Mouse (Mus musculus): ENCODE data around the gene Olfr646.

Olfr646 gene

DNA sequence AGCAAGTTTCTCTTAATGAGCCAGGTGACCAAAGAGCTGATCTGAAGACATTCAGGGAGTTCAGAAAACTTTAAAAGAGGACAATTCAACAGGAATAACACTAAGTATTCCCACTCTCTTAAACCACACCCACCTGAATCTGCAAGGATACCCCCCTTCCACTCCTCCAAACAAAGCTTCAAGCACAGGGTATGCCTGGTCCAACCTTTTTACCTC lies at the start of gene Olfr646:
Gene Olfr646, plus strand, starts transcription at position 117 of the 216 bp plus-strand sequence.
- no peak for DNase-seq (ENCODE audit: low read depth, low spot score)
- no peaks in the 10 kb centered on the region for H3K27me3 ChIP-seq (ENCODE audit: control insufficient read depth, insufficient read depth, low read length, poor library complexity, severe bottlenecking)
- no peaks in the 10 kb centered on the region for H3K36me3 ChIP-seq (ENCODE audit: control insufficient read depth, insufficient read depth, low read length, poor library complexity, severe bottlenecking)

DNA sequence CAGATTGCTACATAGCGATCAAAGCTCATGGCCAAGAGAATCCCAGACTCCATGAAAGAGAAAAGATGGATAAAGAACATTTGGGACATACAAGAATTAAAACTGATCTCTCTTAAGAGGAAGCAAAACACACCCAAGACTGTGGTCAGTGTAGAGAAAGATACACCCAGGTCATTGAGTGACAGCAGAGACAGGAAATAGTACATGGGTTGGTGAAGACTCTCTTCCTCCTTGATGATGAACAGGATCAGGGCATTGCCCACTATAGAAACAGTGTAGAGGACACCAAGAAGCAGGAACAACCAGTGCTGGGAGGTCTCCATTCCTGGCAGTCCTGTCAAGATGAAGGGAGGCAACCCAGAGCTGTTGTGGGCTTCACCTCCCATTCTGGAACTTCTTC lies 45.5 kb upstream of the Olfr646 start:
- Histone ChIP-seq H3K36me3 (ENCODE audit: control insufficient read depth, insufficient read depth, low read length, poor library complexity, severe bottlenecking) (no peaks in the 10 kb centered on the region), H3K27me3 (ENCODE audit: control insufficient read depth, insufficient read depth, low read length, poor library complexity, severe bottlenecking) (no peaks in the 10 kb centered on the region)
- no peak for DNase-seq (ENCODE audit: low read depth, low spot score)

DNA sequence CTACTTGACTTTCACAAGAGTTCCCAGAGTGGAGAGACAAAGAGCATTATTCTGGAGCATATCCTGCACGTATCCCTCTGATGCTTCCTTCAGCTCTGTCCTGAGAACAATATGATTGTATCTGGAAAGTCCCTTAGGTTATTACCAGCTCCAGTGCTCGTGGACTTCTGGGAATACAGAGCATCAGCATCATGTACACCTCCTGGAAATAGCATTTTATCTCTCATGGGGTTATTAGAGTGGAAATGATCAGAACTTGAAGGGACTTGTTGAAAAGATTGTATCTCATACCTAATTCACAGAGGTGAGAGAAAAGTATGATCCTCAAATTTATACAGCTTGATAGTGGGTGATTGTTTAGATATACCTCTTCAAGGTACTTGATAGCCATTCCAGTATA lies 43.3 kb upstream of the Olfr646 start, which contains the start of gene 4930516K23Rik:
Gene 4930516K23Rik, minus strand, starts transcription at position 101 of the 400 bp plus-strand sequence.
- H3K36me3 ChIP-seq (ENCODE audit: control insufficient read depth, insufficient read depth, low read length, poor library complexity, severe bottlenecking) = no peaks in the 10 kb centered on the region
- DNase-seq (ENCODE audit: low read depth, low spot score) = no peak
- no peaks in the 10 kb centered on the region for H3K27me3 ChIP-seq (ENCODE audit: control insufficient read depth, insufficient read depth, low read length, poor library complexity, severe bottlenecking)

DNA sequence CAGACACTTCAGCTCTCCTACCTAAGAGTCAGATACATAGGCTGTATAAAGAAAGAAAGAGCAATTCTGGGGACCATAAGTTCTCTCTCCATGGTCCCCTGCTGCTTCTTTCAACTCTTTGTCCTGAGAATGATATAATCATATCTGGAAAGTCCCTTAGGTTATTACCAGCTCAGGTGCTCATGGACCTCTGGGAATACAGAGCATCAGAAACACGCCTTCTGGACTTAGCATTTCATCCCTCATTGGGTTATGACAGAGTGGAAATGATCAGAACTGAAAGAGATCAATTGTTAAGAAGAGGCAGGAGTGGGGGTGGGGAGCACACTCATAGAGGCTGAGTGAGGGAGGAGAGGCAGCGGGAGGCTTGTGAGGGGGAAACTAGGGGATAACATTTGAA lies 32.9 kb upstream of the Olfr646 start, which contains the start of gene Olfr644:
Gene Olfr644, minus strand, starts transcription at position 101 of the 400 bp plus-strand sequence.
- Histone ChIP-seq H3K36me3 (ENCODE audit: control insufficient read depth, insufficient read depth, low read length, poor library complexity, severe bottlenecking) (no peaks in the 10 kb centered on the region), H3K27me3 (ENCODE audit: control insufficient read depth, insufficient read depth, low read length, poor library complexity, severe bottlenecking) (no peaks in the 10 kb centered on the region)
- no peak for DNase-seq (ENCODE audit: low read depth, low spot score)

DNA sequence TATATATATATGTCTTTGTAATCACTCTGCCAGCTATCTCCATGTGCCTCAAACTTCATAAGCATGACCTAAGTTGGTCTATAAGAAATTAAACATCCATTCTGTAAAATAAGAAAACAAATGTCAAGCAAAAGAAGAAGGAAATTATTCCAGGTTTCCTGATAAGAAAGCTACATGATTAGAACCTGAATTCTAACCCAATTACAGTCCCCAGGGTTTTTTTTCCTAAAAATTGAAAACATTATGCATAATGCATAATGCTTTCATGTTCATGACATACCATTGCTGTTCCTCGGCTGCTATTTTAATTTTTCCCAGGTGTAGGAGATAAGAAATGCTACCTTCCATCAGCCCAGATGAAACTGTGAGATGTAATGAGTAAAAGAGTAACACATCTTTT lies 19.3 kb upstream of the Olfr646 start, which contains the start of gene Olfr645:
Gene Olfr645, minus strand, starts transcription at position 101 of the 400 bp plus-strand sequence.
- Histone ChIP-seq H3K27me3 (ENCODE audit: control insufficient read depth, insufficient read depth, low read length, poor library complexity, severe bottlenecking) (no peaks in the 10 kb centered on the region), H3K36me3 (ENCODE audit: control insufficient read depth, insufficient read depth, low read length, poor library complexity, severe bottlenecking) (no peaks in the 10 kb centered on the region)
- DNase-seq (ENCODE audit: low read depth, low spot score) = no peak

DNA sequence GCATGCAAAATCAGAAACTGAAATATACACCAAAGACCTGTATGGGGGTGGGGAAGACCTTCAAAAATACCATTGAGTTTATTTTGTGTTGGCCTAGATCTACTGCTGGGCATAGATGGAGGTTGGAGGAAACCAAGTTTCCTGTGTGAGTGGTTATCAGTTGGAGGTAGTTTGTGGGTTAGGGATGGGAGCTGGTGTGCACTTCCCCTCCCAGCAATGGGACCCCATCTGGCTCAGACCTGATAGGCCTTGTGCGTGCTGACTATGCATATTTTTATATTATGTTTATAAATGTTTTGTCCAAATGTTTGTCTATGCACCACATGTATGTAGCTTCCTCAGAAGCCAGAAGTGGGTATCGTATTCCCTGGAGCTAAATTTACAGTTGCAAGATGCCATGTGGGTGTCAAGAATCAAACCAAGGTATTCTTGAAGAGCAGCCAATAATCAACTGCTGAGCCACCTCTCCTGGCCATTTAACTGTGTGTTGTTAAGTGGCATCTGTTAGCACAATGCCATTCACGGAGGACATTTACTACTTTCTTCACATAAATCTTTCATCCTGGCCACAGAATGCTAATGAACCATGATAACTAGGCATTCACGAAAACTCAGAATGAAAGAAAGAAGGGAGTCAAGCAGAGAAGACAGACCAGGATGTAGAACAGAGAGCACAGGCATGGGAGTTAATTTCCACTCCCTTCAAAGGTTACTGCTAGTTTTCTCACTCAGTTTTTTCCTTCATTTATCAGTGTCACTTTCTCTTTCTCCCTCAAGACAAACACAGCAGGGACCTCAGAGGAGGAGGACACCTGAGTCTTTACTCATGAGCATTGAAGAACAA lies 538 bp upstream of the Olfr646 start:
- H3K36me3 ChIP-seq (ENCODE audit: control insufficient read depth, insufficient read depth, low read length, poor library complexity, severe bottlenecking) = no peaks in the 10 kb centered on the region
- no peaks in the 10 kb centered on the region for H3K27me3 ChIP-seq (ENCODE audit: control insufficient read depth, insufficient read depth, low read length, poor library complexity, severe bottlenecking)
- DNase-seq (ENCODE audit: low read depth, low spot score) = no peak

DNA sequence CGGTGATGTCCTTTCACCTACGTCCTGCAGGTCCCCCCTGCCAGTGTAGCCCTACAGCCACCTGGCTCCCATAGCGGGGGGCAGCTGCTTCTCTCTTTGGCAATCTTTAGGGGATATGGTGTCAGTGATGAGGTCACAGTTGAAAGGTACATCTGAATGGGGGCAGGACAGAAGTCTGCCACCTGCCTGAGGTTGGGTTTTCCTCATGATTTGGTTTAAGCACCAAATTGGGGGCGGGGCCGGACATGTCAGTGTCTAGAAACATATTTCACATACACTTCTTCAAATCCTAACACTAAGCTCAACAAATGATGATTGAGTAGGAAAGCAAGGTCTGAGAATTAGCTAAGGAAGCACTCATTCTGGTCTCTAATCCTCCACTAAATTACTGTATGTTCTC lies 25.1 kb downstream of the Olfr646 start, which contains the start of gene Ubqln5:
Gene Ubqln5, minus strand, starts transcription at position 101 of the 400 bp plus-strand sequence.
- no peak for DNase-seq (ENCODE audit: low read depth, low spot score)
- Histone ChIP-seq H3K36me3 (ENCODE audit: control insufficient read depth, insufficient read depth, low read length, poor library complexity, severe bottlenecking) (no peaks in the 10 kb centered on the region), H3K27me3 (ENCODE audit: control insufficient read depth, insufficient read depth, low read length, poor library complexity, severe bottlenecking) (no peaks in the 10 kb centered on the region)

DNA sequence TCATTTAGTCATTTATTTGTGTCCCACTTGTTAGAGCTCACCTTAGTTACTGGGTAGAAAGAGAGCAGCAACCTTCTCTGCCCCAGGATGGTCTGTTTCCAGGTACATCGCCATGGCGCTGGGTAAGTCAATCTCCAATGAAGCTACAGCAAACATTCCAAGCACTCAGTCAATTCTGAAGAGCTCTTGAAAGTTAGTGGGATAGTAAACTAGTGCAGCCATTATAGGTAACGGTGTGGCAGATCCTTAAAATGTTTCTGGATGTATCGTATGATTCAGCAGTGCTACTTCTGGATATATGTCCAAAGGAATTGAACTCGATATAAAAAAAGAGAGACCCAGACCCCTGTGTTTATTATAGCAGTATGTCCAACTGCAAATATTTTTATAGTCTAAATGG lies 32.6 kb downstream of the Olfr646 start, which contains the start of gene Olfr643:
Gene Olfr643, minus strand, starts transcription at position 101 of the 400 bp plus-strand sequence.
- no peaks in the 10 kb centered on the region for H3K27me3 ChIP-seq (ENCODE audit: control insufficient read depth, insufficient read depth, low read length, poor library complexity, severe bottlenecking)
- no peaks in the 10 kb centered on the region for H3K36me3 ChIP-seq (ENCODE audit: control insufficient read depth, insufficient read depth, low read length, poor library complexity, severe bottlenecking)

DNA sequence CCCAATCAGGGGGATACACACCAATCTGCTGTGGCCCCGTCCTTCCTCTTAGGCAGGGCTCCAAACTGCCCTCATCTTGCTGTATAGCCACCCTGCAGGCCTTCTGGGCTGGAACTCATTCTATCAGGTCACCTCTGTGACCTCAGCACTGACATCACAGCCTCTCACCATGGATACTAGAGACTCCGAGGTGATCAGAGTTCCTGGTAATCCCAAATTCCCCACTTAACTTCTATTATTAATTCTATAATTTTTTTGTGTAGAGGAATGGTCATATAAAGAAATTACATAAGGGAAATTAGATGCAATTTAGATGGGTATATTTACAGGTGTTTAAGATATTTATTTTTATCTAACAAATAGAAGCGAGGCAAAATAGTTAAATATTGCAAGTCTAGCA lies 38.5 kb downstream of the Olfr646 start, which contains the start of gene Ubqln3:
Gene Ubqln3, minus strand, starts transcription at position 101 of the 400 bp plus-strand sequence.
- Histone ChIP-seq H3K36me3 (ENCODE audit: control insufficient read depth, insufficient read depth, low read length, poor library complexity, severe bottlenecking) (no peaks in the 10 kb centered on the region), H3K27me3 (ENCODE audit: control insufficient read depth, insufficient read depth, low read length, poor library complexity, severe bottlenecking) (no peaks in the 10 kb centered on the region)
- DNase-seq (ENCODE audit: low read depth, low spot score) = no peak

More for the DNA sequence above, 32.6 kb downstream of the Olfr646 start, which contains the start of gene Olfr643:
- no peak for DNase-seq (ENCODE audit: low read depth, low spot score)

DNA sequence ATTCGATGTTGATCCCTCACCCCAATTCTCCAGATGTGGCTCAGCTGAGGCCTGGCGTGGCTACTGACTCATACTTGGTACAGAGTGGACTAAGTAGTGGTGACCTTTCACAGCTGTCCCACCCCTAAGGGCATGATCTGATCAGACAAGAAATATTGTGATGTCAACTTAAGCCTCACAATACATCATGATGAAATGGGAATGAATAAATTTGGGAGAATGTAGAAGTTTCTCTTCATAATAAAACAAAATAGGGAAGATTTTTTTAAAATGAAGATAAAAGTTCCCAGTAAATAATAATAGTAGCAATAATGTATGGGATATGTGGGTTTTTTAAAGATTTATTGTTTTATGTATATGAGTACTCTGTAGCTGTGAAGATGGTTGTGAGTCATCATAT lies 45.8 kb downstream of the Olfr646 start, which contains the start of gene Ubqlnl:
Gene Ubqlnl, minus strand, starts transcription at position 101 of the 400 bp plus-strand sequence.
- Histone ChIP-seq H3K27me3 (ENCODE audit: control insufficient read depth, insufficient read depth, low read length, poor library complexity, severe bottlenecking) (no peaks in the 10 kb centered on the region), H3K36me3 (ENCODE audit: control insufficient read depth, insufficient read depth, low read length, poor library complexity, severe bottlenecking) (no peaks in the 10 kb centered on the region)
- DNase-seq (ENCODE audit: low read depth, low spot score) = no peak
